Mouse (Mus musculus) G1E (cell line): Measurements from ENCODE around the gene G430095P16Rik. TPM values are rescaled to one million over a fixed set of nuclear protein-coding genes. Genes with fewer than 3 reads are reported as not detected.

Experiments used
- ATAC-seq: 2 replicates; pipeline ENCODE4 v1.8.0; 2016; ENCODE audit warnings: mild to moderate bottlenecking; ENCODE audit not compliant: insufficient number of reproducible peaks, poor library complexity, low FRiP score, severe bottlenecking; ENCODE audit errors: extremely low read depth
- DNase-seq: peaks from one replicate; pipeline ENCODE4 v3.0.0; 2012; ENCODE audit warnings: low spot score
- H3K27me3 ChIP-seq: 2 replicates; pipeline ENCODE4 v1.6.1; 2012; ENCODE audit warnings: mild to moderate bottlenecking, low read length, inconsistent platforms; ENCODE audit not compliant: insufficient read depth
- H3K36me3 ChIP-seq: replicated peaks from 2 replicates; pipeline ENCODE3; 2012; ENCODE audit warnings: mild to moderate bottlenecking, inconsistent platforms
- H3K4me1 ChIP-seq: 2 replicates; pipeline ENCODE4 v1.6.1; 2012; ENCODE audit warnings: low read depth, low read length, inconsistent platforms, mixed read lengths; ENCODE audit not compliant: insufficient read depth
- H3K4me3 ChIP-seq: 2 replicates; pipeline ENCODE4 v1.5.1; 2012; ENCODE audit warnings: low read depth, mild to moderate bottlenecking, inconsistent platforms, low read length, moderate library complexity, mixed read lengths
- H3K9me3 ChIP-seq: replicated peaks from 2 replicates; pipeline ENCODE4 v1.6.1; 2012; ENCODE audit warnings: inconsistent platforms
- CTCF ChIP-seq: IDR thresholded peaks from 2 replicates; pipeline ENCODE4 v1.5.1; 2012; ENCODE audit warnings: low read depth, low read length, inconsistent platforms, mixed read lengths
- GATA1 ChIP-seq: IDR thresholded peaks from 2 replicates; pipeline ENCODE4 v1.6.1; 2012; ENCODE audit warnings: borderline replicate concordance, low read length, inconsistent platforms, mixed read lengths
- GATA2 ChIP-seq: IDR thresholded peaks from 2 replicates; pipeline ENCODE4 v1.6.1; 2012; ENCODE audit warnings: low read depth, low read length, inconsistent platforms, borderline replicate concordance
- POLR2AphosphoS5 ChIP-seq: IDR thresholded peaks from 2 replicates; pipeline ENCODE4 v1.6.1; 2012; ENCODE audit warnings: low read depth, low read length, inconsistent platforms; ENCODE audit not compliant: insufficient replicate concordance
- TAL1 ChIP-seq: conservative IDR thresholded peaks from 2 replicates; pipeline ENCODE4 v1.6.1; 2012; ENCODE audit warnings: low read depth, low read length, inconsistent platforms, mixed read lengths
- polyA plus RNA-seq: library from polyadenylated mRNA; stranded (reverse); fragments of >175 nt; gene quantifications from 2 replicates; pipeline ENCODE4 v1.2.3, GENCODE M21; 2012
- total RNA-seq, 2 experiments: library from RNA; stranded (forward) in 1 of 2; stranded (reverse) in 1 of 2; fragments of 200-1000 nt in 1 of 2; fragments of >200 nt in 1 of 2; fragmentation: Nextera tagmentation in 1 of 2; gene quantifications; 2 replicates each; pipeline ENCODE4 v1.2.3; 2014 to 2017

G430095P16Rik gene
- total and polyA plus RNA-seq, 3 experiments: 11.3 to 39.9 (median 35.2) TPM

GRCm38 (mm10) chr8:84764870-84765495, 42.2 kb downstream of the G430095P16Rik start:
- no peak for TF ChIP-seq GATA2
- no peak for TF ChIP-seq CTCF
- no peak for TF ChIP-seq POLR2AphosphoS5
- TF ChIP-seq TAL1: no peak
- TF ChIP-seq GATA1: no peak
- Histone ChIP-seq H3K4me3 (no peak overlapping the region), H3K4me1 (no peaks in the 10 kb centered on the region), H3K36me3 (peaks cover 69% of the 10 kb centered on the region), H3K27me3 (peaks cover 20% of the 10 kb centered on the region; the same call in 1 of the 2 replicates), H3K9me3 (no peaks in the 10 kb centered on the region)
- ATAC-seq (no peak), DNase-seq (no peak)

GRCm38 (mm10) chr8:84765629-84766028, 42.8 kb downstream of the G430095P16Rik start:
- no peaks in the 10 kb centered on the region for H3K9me3 ChIP-seq
- no peak for DNase-seq
- no peak for ATAC-seq
- peaks cover 68% of the 10 kb centered on the region for H3K36me3 ChIP-seq
- no peaks in the 10 kb centered on the region for H3K4me1 ChIP-seq
- peaks cover 20% of the 10 kb centered on the region; the same call in 1 of the 2 replicates for H3K27me3 ChIP-seq
- H3K4me3 ChIP-seq: no peak overlapping the region
- TF ChIP-seq GATA1 (no peak), POLR2AphosphoS5 (no peak), CTCF (no peak), GATA2 (no peak), TAL1 (no peak)

DNA sequence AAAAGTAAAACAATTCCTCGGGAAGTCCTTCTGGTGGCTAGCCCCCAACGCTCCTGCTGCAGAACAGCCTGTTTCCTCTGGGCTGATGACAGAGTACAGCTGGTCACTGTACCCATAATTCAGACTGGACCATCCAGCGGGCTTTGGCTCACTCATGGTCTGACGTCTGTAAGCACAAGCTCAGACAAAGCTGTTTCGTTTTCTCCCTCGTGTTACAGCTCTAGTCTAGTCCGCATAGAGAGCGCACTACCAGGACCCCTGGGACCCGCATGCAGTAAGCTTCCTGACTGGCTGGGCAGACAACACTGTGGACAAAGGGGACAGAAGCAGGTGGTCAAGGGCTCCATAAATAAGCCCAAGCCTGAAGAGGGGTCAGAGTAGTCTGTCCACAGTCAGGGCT, 43.6 kb downstream of the G430095P16Rik start:
- DNase-seq (no peak), ATAC-seq (no peak)
- Histone ChIP-seq H3K36me3 (peaks cover 71% of the 10 kb centered on the region), H3K4me3 (no peak overlapping the region), H3K27me3 (peaks cover 25% of the 10 kb centered on the region), H3K9me3 (no peaks in the 10 kb centered on the region), H3K4me1 (no peaks in the 10 kb centered on the region)
- TF ChIP-seq POLR2AphosphoS5: no peak
- no peak for TF ChIP-seq GATA1
- TF ChIP-seq GATA2: no peak
- no peak for TF ChIP-seq TAL1
- no peak for TF ChIP-seq CTCF

GRCm38 (mm10) chr8:84767221-84767620, 44.4 kb downstream of the G430095P16Rik start:
- Histone ChIP-seq H3K36me3 (peaks cover 76% of the 10 kb centered on the region), H3K9me3 (no peaks in the 10 kb centered on the region), H3K27me3 (peaks cover 33% of the 10 kb centered on the region), H3K4me3 (no peak overlapping the region), H3K4me1 (no peaks in the 10 kb centered on the region)
- DNase-seq (no peak), ATAC-seq (no peak)
- no peak for TF ChIP-seq GATA1
- no peak for TF ChIP-seq POLR2AphosphoS5
- TF ChIP-seq CTCF: no peak
- TF ChIP-seq GATA2: no peak
- TF ChIP-seq TAL1: no peak

DNA sequence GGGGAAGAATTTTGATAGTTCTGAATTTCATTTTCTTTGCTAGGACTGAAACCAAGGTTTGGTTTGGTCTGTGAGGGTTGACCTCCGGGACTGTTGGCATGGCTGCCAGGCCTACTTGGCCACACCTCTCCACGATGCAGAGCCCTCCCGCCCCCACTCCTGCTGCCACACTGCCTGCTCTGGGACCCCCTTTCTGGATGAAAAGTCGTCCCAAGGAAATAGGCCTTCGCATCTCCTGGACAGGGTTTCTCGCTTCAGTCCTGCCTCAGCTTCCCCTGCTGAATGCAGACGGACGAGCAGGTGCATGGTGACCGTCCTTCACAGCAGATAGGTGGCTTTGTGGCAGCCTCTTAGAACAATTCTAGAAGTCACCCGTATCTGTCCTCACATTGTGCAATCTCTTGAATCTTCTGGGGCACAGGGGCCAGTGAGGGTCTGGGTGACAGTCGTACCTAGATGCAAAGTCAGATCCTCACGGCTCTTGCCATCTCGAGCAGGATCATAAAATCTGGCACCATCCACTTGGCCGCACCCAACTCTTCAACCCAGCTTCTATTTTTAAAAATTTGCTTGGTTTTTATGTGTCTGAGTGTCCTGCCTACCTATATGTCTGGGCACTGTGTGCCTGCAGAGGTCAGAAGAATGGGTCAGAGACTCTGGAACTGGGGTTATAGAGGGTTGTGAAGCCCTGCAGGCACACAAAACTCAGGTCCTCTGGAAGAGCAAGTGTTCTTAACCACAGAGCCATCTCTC, 45.7 kb downstream of the G430095P16Rik start:
- Histone ChIP-seq H3K4me3 (no peak overlapping the region), H3K36me3 (peaks cover 71% of the 10 kb centered on the region), H3K27me3 (peaks cover 42% of the 10 kb centered on the region), H3K4me1 (no peaks in the 10 kb centered on the region), H3K9me3 (no peaks in the 10 kb centered on the region)
- ATAC-seq (no peak), DNase-seq (no peak)
- TF ChIP-seq POLR2AphosphoS5 (no peak), CTCF (no peak), GATA2 (no peak), GATA1 (no peak), TAL1 (no peak)

DNA sequence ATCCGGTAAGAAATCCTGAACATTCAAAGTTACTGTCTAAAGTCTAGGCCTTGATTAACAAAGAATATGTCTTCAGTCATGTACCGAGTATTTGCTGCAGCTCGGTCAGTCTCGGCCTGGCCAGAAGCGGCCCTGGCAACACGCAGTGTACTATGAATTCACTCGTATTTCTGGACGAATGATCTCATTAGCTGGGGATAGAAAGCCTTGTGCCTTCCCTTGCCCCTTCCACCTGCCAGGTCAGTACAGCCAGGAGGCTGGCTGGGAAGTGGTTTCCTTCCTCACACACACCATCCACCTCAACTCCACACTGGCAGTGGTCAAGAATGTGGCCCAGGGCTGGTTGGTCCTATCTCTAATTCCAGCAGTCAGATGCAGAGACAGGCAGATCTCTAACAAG, 46.5 kb downstream of the G430095P16Rik start:
- Histone ChIP-seq H3K36me3 (peaks cover 64% of the 10 kb centered on the region), H3K4me1 (peaks cover 4% of the 10 kb centered on the region), H3K4me3 (no peak overlapping the region), H3K9me3 (no peaks in the 10 kb centered on the region), H3K27me3 (peaks cover 43% of the 10 kb centered on the region)
- no peak for ATAC-seq
- no peak for DNase-seq
- TF ChIP-seq CTCF (no peak), POLR2AphosphoS5 (no peak), GATA1 (no peak)
